Mouse (Mus musculus) skeletal muscle tissue, adult 2 months (tissue): ENCODE data around the gene Hgfac.

ENCODE experiments used
- DNase-seq: peaks from one replicate; pipeline ENCODE4 v3.0.0-alpha.2; 2012; ENCODE audit warnings: low read depth, low spot score

Gene Hgfac

DNA sequence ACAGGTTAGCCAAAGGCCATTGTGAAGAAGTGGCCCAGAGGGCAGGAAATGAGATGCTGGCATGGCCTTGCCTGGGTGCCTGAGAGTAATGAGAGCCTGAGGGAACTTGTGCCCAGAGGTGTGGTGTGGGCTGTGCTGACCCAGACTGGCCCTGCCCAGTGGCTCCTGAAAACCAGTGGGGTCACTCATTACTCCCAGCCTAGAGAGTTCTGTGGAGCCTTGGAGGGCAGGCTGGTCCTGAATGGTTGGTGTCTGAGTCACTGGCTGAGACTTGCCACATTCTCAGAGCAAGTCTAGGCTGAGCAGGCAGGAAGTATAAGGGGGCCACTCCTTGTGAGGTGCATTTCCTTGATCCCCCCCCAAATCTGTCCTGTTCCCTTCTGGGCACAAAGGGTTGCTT lies 3.9 kb upstream of the Hgfac start:
- DNase-seq = no peak

DNA sequence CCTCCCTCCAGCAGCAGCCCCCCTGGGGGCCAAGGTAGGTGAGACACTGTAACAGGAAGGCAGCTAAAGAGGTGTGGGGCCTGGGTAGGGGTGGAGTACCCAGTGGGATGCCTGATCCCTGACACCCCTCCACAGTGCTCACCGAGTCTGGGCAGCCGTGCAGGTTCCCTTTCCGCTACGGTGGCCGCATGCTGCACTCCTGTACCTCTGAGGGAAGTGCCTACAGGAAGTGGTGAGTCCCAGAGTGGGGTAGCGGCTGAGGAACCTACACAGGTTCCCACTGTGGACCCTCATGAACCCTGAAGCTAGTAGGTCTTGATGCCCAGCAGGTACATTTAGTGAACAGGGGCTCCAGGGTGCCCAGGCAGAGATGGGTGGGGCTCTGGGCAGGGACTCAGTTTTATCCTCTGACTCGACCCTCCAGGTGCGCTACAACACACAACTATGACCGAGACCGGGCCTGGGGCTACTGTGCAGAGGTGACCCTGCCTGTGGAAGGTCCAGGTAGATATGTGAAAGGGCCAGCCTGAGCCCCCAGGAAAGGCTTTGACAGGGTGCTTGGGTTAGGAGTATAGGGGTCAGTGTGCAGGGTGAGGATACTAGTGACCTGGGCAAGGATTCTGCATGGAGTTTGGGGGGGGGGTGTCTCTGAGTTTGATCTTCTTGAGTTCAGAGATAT lies 1.3 kb downstream of the Hgfac start:
- no peak for DNase-seq

DNA sequence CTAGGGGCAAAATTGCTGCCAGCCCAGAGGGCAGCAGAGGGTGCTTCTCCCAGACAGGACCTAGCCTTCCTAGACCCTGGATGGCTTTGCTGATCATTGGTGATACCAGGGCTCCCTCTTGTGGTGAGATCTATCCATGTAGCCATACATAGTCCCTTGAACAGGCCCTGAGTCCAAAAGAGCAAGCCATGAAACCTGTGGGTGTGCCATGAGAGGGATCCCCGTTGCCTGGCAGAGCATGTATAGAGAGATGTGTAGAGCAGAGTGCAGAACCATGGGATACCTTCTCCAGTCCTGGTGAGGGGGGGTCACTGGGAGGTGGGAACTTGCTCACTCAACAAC lies 1.8 kb downstream of the Hgfac start:
- DNase-seq = peak; percentile 72

- DNase-seq = no peak
These were observed 9.2 kb downstream of the Hgfac start for GRCm38 (mm10) chr5:35050541-35050940.

- no peak for DNase-seq
These were observed 13.3 kb downstream of the Hgfac start for GRCm38 (mm10) chr5:35054628-35055027.

DNA sequence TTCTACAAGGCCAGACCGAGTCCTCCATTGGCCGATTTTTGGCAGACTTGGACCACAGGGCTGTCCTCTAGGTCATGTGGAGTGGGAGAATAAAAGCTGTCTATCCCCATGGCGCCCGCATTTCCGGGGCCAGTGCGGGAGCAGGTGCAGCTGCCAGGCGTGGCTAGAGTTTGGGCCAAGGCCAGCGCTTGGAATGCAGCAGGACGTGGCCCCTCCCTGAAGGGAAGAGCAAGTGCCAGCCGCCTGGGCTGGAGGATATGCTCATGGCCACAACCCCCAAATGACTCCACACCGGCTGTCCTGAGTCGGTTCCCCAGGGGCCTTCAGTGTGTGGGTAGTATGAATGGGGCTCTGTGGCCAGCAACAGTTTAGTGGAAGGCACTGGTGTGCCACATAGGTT lies 13.8 kb downstream of the Hgfac start:
- DNase-seq = peak; percentile 52

- DNase-seq = peak; percentile 74
These were observed 15.5 kb downstream of the Hgfac start, which contains the start of gene Dok7 for GRCm38 (mm10) chr5:35056604-35057432. Gene Dok7 (plus strand): TSS chr5:35056766.

DNA sequence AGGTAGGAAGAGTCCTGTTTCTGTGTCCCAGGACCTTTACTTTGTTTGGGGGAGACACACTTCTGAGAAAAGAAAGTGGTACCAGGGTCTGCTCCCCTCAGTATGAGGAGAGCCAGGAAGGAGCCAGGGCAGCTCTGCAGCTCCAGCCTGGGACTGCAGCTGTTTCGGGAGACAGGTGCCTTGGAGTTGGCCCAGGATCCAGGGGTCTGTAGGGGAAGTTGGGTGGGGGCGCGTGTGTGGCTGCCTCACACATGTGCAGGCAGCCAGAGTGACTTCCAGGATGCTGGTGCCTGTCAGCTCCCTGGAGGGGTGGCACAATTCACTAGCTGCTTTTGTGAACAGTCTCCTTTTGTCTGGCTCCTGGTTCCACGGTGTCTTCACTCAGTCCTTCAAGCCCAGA lies 16.3 kb downstream of the Hgfac start:
- DNase-seq = no peak

GRCm38 (mm10) chr5:35058216-35058615 lies 16.9 kb downstream of the Hgfac start:
- DNase-seq = no peak

DNA sequence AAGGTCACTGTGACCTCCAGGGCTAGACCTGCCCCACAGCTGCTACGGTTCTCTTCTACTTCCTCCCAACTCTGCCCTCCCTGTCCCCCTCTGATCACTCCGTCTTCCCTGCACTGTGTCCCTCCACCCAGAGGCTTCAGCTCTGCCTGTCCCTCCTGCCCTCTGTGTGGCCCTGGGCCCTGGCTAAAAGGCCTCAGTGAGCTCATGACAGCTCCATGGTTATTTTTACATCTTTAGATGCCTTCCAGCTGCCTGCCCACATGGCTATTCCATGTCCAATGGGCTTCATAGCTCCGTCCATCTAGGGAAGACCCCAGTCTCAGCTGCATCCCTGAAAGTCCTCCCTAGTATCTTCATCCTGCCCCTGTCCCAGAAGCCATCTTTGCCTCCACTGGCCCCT lies 18.8 kb downstream of the Hgfac start:
- peak; percentile 60 for DNase-seq

DNA sequence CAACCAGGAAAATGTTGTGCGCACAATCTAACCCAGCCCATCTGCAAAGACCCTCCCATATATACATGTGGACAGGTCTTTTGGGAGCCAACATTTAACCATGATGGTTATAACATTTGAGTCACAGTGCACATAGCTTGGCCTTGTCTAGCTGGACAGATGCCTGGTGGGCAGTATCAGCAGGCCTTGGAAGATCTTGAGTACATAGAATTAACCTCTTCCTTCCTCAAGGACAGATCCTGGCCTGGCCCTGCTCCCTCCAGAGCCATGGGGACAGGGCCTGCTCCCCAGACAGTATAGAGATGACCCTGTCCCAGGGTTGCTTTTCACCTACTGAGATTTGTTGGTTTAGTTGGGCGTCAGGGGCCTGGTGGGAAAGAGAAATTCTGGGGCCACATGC lies 28.5 kb downstream of the Hgfac start:
- no peak for DNase-seq

GRCm38 (mm10) chr5:35070314-35070713 lies 29.0 kb downstream of the Hgfac start:
- no peak for DNase-seq

DNA sequence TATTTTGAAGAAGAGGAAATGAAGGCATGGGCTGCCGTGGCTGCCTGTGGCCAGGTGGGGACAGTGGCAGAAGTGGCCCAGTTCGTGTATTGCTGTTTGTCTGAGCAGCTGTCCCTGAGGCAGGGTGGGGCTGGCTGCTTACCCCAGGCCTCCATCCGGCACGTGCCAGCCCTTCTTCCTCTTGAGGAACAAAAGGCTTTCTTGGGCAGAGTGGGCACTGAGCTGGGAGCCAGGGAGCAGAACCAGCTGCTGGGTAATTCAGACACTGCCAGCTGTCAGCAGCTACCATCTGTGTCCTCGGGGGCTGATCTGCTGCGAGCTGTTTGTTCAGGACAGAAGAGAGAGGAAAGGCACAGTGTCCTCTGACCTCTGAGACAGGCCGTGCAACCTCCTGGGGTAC lies 29.6 kb downstream of the Hgfac start:
- no peak for DNase-seq

DNA sequence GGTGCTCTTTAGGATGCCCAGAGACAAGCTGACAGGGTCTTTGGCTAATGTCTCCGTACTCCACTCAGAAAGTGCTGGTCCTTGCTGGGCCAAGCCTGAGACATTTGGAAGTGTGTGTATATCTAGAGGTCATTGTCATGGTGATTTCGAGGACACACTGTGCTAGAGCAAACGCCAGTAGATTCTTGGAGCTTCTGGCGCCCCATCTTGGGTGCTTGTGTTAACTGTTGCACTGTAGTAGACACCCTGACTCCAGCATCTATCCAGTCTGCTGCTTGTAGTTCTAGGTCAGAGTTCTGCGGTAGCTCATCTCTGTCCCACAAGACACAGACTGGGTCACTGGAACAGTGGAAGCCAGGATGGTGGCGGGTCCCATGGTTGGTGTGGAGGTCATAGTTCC lies 30.5 kb downstream of the Hgfac start:
- DNase-seq = no peak

- peak; percentile 39 for DNase-seq
These were observed 31.9 kb downstream of the Hgfac start for GRCm38 (mm10) chr5:35073235-35073634.

DNA sequence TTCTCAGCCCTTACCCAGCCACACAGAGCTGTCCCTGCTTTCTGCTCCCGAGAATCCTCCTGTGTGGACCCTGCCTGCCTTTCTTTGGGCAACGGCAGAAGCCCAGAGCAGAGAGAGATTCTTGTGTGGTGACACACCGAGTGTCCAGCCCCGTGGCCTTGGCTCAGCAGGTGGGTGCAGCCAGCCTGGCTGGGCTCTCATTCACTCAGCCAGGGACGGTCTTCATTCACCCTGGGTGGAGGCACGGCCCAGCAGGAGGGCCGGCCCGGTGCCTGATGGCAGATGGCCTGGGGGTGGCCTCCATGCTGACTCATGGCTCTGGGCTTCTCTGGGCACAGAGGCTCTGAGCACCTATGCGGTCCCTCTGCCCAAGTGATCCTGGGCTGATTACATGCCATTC lies 32.7 kb downstream of the Hgfac start:
- peak; percentile 82 for DNase-seq

DNA sequence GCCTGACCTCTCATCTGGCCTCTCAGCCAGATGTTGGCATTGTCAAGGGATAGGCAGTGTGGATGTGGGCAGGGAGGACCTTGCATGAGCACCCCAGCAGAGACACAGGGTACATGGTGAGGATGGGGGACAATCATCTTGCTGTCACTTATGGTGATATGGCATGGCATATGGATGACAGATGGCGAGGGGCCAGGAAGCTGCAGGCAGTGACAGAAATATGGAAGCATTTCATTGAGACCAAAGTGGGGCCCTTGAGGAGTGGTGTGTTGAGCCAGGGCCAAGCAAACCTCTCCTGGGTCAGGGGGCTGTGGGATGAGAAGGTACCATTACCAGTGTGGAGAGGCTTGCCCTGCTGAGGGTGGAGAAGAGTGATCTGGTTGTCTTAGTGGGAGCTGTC lies 35.1 kb downstream of the Hgfac start:
- DNase-seq = no peak

- DNase-seq = no peak
These were observed 37.8 kb downstream of the Hgfac start for GRCm38 (mm10) chr5:35079101-35079500.

GRCm38 (mm10) chr5:35084913-35085312 lies 43.6 kb downstream of the Hgfac start:
- DNase-seq = peak; percentile 53

- DNase-seq = peak; percentile 77
These were observed 47.7 kb downstream of the Hgfac start for GRCm38 (mm10) chr5:35088785-35089613.

DNA sequence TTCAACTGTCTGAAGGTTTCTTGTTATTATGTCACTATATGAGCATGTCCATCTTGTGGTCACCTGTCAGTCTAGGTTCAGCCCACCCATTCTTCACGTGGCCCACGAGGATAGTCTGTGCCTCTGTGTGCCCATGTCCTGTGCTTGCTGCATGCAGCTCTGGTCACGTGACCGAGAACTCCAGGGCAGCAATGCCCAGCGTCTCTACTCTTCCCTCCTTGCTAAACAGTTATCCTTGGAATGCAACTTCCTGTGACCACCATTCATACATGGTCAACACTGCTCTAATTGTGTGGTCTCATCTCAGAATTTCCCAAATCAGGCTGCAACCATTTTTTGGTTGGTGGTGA lies 48.3 kb downstream of the Hgfac start:
- DNase-seq = no peak

DNA sequence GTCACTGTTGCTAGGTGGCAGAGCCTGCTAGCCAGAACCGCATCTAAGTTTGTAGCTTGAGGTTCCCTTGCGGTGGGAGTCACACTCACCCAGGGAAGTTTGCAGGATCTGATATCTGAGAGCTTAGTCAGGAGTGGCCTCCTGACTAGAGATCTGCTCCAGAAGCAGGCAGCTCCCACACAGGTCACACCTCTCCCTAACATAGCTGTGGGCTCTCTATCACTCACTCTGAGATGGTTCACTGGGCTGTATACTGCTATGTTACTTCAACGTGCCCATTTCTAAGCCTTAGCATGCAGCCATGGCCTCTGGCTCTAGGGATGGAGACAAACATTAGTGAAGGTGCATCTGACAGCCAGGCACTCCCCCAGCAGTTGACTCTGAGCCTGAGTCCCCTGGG lies 50.3 kb downstream of the Hgfac start:
- DNase-seq = no peak
